Mouse (Mus musculus) spleen, postnatal 10 days (tissue): ENCODE data around the gene Scn3b.
A peak's percentile ranks its signal among the peaks of the same experiment; 100 is the strongest.

ENCODE experiments used
- DNase-seq, 2 experiments: peaks; one replicate each; pipeline ENCODE4 v3.0.0; 2021 to 2022; ENCODE audit warnings: low spot score in 2 of 2

Gene Scn3b

DNA sequence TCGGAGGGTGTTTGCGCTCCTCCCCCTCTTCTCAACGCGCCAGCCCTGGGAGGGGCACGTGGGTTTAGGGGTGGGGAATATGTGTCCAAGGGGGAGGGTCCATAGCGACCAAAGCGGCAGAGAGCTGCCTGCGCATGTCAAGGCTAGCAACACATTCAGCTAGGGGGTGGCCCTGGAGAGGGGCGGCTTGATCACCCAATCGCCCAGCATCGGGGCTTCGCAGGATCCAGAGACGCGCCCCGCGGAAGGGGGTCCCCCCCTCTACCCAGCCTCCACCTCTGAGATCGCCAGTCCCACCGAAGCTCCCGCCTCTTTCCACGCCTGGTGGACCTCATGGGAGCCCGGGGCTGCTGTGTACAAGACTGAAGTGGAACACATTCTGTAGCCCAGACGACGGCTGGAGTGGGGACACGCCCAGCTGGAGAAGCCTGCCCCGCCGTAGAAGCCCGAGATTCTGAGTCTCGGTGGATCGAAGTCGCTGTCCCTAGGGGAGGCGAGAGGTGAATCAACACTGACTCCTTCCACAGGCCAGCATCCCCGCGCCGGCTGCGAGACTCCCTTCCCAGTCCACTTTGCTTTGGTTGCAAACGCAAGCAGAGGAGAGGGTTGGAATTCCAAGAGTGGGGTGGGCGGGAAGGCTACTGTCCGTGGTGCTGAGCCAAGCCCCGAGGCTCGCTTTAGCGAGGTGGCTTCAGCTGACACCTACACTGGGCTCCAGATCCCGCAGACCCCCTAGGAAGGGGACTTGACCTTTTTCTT lies at the start of gene Scn3b:
Gene Scn3b (plus strand): TSS at position 115 of the 759 bp plus-strand sequence.
- no peak for DNase-seq

DNA sequence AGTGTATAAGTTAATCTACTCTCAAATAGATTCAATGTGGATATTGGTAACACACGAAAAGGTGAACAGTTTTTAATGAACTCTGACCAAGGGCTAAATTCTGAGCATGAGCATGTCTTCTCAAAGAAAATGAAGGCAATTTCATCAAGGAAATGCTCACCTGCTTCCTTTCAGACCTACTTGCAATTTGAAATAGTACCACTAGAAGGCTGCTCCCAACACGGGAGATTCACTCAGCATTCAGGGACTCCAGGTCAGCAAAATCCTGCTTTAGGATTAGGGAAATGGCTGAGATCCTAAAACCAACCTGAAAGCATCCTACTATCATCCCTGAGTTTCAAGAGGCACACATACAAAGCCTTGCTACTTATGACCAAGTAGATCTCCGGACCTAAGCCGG lies 44.7 kb upstream of the Scn3b start:
- DNase-seq: no peak

DNA sequence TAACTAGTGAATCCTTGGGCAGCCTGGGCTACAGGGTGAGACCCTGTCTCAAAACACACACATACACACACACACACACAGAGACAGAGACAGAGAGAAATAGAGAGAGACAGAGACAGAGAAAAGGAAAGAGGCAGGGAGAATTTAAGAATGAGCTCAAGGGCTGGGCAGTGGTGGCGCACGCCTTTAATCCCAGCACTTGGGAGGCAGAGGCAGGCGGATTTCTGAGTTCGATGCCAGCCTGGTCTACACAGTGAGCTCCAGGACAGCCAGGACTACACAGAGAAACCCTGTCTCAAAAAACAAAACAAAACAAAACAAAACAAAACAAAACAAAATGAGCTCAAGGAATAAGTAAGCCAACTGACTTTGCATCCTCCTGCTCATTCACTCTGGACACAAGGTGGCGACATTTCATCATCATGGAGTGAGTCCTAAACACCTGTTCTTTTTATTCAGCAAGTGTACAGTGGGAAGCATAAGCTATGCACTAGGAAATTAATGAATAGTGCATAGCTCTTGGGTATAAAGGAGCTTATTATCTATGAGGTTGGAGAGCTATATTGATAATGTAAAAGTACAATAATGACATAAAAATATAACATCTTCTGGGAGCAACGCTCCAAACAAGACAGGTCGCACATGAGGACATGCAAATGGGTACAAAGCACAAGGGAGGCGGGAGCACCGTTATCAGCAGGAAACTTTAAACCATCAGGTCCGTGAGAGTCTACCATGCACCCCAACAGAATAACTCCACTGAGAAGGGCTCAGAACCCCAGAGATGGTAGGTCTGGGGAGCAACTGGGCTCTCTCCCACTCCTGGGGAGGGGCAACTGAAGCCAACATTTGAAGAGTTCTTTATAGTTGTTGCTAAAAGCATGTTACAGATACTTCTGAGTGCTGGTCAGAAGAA lies 40.9 kb upstream of the Scn3b start:
- peak in 1 of 2 experiments; percentile 17 for DNase-seq

DNA sequence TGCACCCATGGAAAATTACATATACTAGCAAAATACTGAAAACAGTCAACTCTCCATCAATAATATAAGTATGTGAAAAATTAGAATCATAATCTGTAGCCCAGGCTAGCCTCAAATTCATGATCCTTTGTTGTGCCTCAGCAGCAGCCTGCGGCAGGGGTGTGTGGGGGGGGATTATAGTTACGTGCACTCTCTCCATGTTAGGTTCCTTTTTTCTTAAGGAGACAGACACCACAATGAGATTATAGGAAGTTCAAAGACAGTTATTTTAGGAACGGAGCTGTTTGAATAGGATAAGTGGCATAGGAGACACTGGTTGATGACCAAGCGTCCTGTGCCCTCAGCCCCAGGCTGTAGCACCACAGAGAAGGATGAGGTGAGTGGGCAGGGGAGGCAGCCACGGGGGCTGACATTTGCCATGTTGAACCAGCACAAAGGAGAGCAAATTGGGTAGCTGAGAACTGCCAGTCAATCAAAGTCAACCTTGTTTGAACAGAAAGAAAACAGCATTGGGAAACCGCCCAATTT lies 40.1 kb upstream of the Scn3b start:
- DNase-seq: no peak

DNA sequence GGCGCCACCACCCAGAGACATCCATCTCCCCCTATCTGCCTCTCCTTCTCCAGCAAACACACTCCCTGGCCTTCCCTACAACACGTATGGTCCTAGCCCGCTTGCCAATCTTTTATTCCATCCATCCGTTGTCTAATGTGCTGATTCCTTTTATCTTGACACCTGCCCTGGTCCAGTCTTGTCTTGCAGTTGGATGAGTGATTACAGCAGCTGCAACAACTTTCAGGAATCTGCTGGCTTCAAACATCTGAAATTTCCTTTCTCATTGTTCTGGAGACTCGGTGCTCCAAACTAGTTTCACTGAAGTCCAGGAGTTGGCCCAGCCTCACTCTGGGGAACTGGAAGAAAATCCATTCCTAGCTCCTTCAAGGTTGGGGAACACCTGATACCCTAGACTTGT lies 39.5 kb upstream of the Scn3b start:
- DNase-seq: no peak

DNA sequence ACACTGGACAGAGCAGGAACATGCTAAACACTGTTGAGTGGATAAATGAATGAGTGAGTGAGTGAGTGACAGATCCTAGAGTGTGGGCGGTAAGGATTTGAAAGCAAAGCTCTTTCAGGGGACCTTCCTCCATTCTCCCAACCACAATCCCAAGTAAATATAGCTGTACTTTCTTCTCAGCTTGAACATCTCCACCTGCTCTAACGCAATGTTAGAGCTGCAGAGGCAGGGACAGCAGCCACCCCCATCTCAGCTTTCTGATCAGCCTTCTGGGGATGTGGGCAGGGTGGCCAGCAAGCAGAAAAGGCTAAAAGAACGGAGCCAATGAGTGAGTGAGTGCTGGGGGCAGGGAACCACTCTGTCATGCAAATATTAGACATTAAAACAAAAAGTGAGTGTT lies 38.0 kb upstream of the Scn3b start:
- no peak for DNase-seq

DNA sequence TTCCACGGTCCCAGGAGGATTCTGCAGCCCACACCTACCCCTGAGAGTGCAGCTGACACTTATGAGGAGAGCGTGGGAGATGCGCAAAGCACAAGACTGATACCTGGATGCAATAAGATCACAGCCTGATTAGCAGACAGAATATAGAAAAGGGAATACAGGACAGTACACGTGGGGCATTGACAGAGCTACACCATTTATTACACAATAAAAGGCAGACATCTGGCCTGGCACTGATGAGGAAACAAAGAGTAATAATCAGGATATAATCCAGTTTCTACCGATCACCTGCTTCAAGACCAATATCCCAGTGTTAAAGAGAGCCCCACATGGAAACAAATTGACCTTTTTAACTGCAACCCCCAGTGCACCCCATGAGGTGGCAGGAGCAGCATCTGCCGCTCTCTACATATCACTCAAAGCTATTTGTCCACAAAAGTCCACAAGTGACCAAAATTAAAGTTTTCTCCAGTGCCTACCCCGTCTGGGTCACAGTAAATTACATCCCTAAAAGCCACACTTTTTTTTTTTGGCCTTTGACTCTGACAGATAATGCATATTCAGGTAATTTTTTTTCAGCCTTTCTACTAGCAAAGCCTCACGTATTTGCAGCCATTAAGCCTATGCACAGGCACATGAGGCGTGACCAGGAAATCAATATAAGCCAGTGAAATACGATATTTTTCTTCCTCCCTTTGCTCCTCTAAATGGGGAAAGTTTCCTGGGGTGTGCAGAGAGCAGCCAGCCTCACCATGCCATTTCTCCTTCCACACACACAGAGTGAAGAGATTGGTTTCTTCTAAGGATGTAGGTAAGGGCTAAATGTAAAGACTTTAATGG lies 34.6 kb upstream of the Scn3b start:
- DNase-seq: no peak

DNA sequence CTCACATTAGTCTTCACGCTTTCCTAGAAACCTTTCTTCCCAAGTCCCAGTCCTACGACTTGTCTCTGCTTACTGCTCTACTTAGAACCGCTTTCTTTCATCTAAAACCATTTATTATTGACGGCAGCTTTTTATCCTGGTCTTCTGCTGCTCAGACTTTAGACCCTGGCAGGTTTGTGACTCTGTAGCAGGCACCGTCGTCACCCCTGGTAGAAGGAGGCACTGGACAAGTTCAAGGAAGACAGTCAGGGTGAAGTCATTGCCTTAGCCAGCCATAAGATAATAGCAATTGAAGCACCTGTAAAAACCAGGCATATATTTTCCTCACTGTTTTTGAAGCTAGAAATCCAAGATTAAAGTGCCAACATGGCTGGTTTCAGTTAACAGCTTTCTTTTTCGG lies 33.8 kb upstream of the Scn3b start:
- DNase-seq: no peak

DNA sequence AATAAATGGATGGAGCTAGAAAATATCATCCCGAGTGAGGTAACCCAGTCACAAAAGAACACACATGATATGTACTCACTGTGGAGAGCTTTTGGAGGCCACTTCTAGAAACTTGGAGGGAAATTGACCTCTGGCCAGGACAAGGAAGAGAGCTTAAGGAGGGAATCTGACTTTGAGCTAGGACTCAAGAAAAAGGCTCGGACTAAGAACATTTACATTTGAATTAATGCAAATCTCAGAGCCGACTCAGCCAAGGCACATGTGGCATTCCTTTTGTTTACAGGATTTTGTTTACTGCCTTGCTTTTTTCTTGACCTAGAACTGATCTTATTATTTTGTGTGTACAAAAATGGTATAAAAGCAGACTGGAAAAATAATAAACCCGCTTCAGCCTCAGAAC lies 29.3 kb upstream of the Scn3b start:
- DNase-seq: no peak

DNA sequence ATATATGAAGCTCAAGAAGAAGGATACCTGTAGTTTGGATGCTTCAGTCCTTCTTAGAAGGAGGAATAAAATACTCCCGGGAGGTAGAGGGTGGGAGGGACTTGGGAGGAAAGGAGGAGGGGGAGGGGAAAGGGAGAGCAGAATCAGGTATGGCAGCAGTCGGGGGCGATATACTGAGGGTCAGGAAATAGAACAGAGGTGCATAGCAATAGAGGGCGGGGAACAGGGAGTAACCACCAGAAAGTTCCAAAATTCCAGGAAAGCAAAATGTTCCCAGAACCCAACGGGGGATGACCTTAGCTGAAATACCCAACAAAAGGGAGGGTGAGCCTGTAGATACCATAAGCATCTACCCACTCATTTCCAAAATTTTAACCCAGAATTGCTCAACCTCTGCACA lies 28.7 kb upstream of the Scn3b start:
- DNase-seq: no peak

DNA sequence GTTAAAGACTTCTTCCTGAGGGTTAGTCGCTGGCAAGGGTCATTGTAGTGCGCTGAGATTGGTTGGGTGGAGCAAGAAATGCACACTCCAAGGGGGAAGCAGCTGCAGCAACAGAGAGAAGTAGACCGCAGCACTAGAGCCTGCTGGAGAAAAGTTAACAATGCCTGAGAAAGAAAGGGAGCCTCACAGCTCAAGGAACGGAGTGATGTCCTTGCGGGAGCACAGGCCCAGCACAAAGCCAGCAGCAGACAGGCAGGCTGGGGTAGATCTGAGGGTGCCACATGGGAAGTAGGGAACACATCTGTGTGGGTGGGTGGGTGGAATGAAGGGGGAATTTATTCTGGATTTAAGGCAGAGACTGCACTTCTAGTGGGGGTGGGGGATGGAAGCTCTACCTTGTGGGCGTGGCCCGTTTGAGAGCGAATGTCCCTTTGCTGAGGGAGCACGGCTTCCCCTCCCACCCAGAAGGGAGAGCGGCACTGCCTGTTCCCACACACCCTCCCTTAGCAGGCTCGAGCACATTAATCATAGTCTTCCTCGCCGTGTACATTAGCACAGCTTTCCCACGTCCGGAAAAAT lies 27.7 kb upstream of the Scn3b start:
- DNase-seq: peak in 1 of 2 experiments; percentile 12

DNA sequence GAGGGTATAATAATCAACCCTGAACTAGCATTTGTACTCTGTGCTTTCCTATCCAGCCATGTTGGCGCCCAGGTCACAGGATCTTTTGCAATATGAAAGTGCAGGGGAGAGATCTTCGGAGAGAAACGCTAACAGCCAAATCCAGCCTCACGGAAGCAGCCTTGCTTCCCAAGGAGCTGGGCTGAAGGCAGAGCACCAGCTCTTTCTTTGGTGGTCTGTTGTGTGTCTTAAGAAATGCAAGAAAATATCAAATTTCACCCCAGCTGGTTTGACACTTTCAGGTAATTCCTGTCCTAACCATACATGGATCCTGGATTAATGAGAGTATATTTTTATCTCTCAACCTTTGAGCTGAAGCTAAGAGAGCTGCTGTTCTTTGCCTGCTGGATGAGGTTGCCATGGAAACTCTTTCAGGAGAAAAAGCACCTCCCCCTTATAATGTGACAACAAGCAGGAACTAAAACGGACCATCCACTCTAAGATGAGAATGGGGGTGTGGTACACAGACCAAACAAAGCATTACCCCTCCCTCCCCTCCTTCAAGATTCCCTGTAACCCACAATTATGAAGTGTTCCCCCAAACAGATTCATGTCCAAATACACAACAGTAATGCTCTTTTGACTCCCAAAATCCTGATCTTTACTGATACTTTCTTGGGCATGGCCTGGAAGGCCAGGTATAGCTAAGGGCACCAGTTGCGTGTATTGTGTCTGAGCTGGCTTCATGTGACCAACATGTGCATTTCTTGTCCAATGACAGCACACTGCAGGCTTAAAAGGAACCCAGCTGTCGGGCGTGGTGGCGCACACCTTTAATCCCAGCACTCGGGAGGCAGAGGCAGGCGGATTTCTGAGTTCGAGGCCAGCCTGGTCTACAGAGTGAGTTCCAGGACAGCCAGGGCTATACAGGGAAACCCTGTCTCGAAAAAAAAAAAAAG lies 26.8 kb upstream of the Scn3b start:
- DNase-seq: no peak

DNA sequence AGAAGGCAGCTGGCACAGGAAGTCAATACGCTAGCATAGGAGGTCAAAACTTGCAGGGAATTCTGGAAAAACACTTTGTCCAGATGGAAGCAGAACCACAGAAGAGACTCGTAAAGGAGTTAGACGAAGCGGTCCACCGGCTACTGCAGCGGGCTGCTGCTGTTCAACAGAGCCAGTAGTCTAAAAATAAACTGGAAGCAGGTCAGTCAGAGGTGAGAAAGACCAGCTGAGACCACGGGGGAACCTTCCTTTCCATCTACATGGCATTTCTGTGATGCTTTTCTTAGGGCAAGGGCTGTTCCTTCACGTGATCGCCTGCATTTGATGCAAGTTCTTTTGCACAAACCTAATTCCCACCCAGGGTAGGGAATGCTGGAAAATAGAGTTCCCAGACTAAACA lies 23.6 kb upstream of the Scn3b start:
- DNase-seq: no peak

DNA sequence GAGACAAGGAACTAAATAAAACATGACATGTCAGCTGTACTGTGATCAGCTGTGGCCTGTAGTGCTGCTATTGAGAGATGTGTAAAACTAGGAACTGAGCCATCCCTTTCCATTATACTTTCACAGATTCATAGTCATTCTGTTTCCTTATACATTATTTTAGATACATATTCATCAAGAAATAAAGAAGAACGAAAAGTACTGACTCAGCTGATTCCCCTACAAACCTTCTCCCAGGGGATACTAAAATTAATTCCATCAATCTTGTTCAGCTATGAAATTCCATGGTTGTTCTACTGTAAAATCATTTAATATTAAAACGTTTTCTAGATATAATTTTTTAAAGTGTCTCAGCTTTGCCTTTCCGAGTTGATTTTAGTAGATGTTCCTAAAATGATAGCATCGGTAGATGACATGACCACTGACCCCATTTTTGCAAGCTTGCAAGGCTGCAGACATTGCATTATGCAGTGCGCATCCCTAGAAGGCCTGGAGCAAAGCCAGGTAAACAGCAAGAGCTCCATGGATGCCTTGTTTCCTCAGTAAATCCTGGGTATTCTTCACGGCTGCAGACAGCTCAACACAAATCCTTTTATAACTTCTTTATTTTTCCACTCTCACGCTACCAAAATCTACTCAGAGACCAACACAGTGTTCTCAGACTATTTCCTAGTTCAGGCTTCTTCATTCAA lies 22.9 kb upstream of the Scn3b start:
- DNase-seq: no peak

DNA sequence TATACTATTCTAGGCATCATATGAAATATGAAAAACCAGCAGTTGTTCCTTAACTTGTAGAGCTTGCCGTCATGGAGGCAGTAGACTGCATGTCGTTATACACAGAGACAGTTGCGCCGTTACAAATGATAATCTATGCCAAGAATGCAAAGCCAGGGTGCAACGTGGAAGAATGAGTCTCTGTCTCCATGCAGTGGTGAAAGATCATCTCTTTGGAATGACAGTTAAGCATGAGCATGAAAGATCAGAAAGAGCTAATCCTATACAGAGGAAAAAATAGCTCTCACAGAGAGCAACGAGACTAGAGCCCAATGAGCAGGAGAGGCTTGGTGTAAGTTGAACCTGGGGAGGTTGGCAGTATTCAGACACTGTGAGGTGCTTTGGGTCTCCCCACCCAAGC lies 22.3 kb upstream of the Scn3b start:
- DNase-seq: no peak

DNA sequence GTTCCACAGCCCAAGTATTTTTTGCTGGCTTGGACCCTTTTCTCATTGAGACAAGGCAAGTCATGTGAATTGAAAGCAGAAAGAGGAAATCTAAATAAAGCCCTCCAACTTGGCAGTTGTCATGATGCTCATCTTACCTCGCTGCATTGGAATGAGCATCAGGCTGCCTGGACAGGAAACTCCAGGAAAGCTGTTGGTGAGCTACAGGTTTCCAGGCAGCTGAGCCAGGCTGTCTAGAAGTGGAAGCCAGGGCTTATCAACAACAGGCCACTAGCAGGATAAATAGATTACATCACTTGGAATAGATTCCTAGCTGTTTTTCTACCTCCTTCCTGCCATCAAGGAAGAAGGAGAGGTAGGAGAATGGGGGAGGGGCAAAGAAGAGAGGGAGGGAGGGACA lies 19.9 kb upstream of the Scn3b start:
- no peak for DNase-seq

DNA sequence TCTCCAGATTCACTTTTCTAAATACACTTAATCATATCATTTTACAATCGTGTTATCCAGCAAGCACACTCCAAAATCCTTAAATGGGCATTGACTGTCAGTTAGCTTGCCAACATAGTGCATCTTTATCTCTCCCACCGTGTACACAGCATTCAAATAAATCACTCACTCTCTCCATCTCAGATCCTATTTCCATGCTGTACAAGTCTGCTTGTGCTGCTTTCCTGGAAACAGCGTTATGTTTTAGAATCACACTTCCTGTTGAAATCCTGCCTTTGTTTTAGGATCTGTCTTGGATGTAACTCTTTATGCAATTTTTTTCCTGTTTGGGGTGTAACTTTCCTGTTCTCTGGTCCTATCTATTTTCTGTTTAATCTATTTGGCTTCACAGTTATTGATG lies 16.6 kb upstream of the Scn3b start:
- no peak for DNase-seq

DNA sequence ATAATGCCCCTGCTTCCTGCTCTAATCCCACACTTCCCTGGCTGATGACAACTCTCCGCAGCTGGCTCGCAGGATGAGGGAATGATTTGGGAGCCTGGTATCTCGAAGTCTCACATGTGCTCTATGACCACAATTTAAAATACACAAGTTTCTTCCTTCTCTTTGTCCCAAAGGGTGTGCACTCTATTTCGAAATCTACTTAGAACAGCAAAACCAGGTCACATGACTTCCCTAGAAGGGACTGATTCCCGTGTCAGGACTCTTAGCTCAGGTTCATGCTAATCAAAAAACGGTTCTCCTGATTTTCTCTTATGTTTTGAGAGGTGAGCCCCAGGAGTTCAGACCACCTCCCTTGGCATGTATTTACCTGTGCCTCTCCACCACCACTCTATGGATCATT lies 5.1 kb upstream of the Scn3b start:
- no peak for DNase-seq

DNA sequence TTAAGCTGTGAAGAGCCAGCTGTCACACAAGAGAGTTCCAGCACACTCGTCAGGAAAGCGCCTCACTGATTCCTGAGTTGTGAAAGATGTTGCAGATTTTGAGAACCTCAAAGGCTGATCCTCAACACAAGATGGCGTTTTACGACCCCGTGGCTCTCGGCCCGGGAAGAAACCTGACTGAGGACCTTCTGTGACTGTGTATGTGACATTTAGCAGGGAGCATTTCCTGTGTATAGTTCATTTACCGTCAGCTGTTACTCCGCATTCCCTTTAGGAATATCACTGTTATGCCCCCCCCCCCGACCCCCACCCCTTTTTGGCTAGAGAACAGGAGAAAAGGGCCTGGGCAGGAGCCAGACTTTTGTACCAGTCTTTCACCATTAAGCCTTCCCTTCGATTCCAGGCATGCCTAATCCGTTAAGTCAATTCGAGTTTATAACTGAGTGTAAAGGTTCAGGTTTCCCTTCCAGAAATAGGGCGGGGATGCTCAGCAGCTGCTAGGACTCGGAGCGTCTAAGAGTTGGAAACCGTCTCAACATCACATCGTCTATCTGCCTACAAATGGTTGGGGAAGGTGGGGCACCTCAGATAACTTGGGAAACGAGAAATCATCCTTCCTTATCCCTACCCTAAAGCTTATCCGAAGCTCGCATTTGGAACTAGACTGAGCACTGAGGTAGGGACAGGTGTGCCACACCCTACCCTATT lies 823 bp upstream of the Scn3b start:
- no peak for DNase-seq
